24 mouse cellular contexts compared by ENCODE assay signal in the genomic region with DNA sequence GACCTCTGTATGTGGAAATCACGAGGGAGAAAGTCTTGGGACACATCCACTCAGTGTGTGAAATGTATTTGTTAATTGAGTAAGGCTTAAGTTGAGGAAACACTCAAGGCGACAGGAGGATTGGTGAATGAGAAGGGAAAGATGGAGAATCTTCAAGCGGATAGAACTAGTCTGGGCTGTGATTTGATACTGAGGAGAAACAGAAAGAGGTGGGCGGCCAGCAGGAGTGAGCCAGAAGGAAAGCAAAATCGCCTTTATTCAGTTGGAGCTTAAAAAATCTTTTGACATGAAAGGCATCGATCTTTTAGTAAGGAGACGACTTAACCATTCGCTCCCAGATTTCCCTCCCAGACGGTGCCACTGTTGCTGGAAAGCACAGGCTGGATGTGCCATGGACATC. TPM values are rescaled to one million over a fixed set of nuclear protein-coding genes. Genes with fewer than 3 reads are reported as not detected.
DNase-seq lines count a peak whose midpoint lies in the region; ATAC-seq and TF ChIP-seq lines count a peak whose summit lies in the region.
"Had no signal": no experiment of that assay in that cellular context is flagged by ENCODE, and none has a peak within 500 bp of the region (broad histone marks: within the 10 kb centered on the region; RNA-seq: fewer than 3 reads in every experiment).

No protein-coding gene starts in this region.

- H3K27me3 ChIP-seq in lung, postnatal 0 days (replicated peaks; ENCODE audit: insufficient read depth, low read length) = no peaks in the 10 kb centered on the region
- H3K27me3 ChIP-seq in midbrain, embryonic 11.5 days (ENCODE audit: control insufficient read depth, insufficient read depth, low read length) = no peaks in the 10 kb centered on the region
- no peaks in the 10 kb centered on the region for H3K27me3 ChIP-seq in midbrain, embryonic 13.5 days
- H3K27me3 ChIP-seq: CH12.LX had no signal

- DNase-seq in frontal cortex, postnatal 25 days (ENCODE audit: low spot score in 2 of 2) = no peak
- DNase-seq in lung, postnatal 0 days (ENCODE audit: low spot score) = peak; percentile 29
- DNase-seq in lung, postnatal 14 days = no peak
- DNase-seq in midbrain, embryonic 11.5 days (ENCODE audit: low spot score, missing footprints) = peak; percentile 14
- peak; percentile 31 for DNase-seq in brain, adult 2 months (ENCODE audit: low read depth, low spot score)
- DNase-seq: adrenal gland, adult 2 months; adrenal gland, adult 8-10 months; adrenal gland, postnatal 10 days; adrenal gland, postnatal 14 days; adrenal gland, postnatal 25 days; adrenal gland, postnatal 36 days; B cell, adult 2 months; cerebellum, adult 11 months; cerebellum, adult 11-12 months; cerebellum, adult 18-20 months; cerebellum, adult 2 months had no signal

- ATAC-seq in frontal cortex, adult (ENCODE audit: low TSS enrichment) = peak; percentile 80
- no peak; the same call in 1 of the 2 replicates for ATAC-seq in lung, postnatal 0 days
- no peak for ATAC-seq in midbrain, embryonic 11.5 days (ENCODE audit: low FRiP score)
- no peak for ATAC-seq in midbrain, embryonic 13.5 days
- no peak for ATAC-seq in cerebellum, adult (ENCODE audit: insufficient number of reproducible peaks, low FRiP score, low TSS enrichment)
- ATAC-seq: activated CD4-positive, CD25-positive, alpha-beta regulatory T cell, adult 4 months; CD4-positive, CD25-positive, alpha-beta regulatory T cell, adult 4 months; Patski had no signal

- H3K36me3 ChIP-seq in lung, postnatal 0 days (ENCODE audit: insufficient read depth, low read length) = no peaks in the 10 kb centered on the region
- H3K36me3 ChIP-seq in midbrain, embryonic 11.5 days (ENCODE audit: control insufficient read depth, insufficient read depth, low read length) = no peaks in the 10 kb centered on the region
- no peaks in the 10 kb centered on the region for H3K36me3 ChIP-seq in midbrain, embryonic 13.5 days
- H3K36me3 ChIP-seq: G1E had no signal

- H3K9me3 ChIP-seq in lung, postnatal 0 days (ENCODE audit: low read length) = no peaks in the 10 kb centered on the region
- H3K9me3 ChIP-seq in midbrain, embryonic 11.5 days (ENCODE audit: control insufficient read depth, low read length) = no peaks in the 10 kb centered on the region
- H3K9me3 ChIP-seq in midbrain, embryonic 13.5 days = no peaks in the 10 kb centered on the region
- H3K9me3 ChIP-seq: G1E had no signal

- no peak overlapping the region for H3K4me2 ChIP-seq in lung, postnatal 0 days (replicated peaks; ENCODE audit: low read depth, low read length)
- H3K4me2 ChIP-seq in midbrain, embryonic 11.5 days = no peak overlapping the region
- no peak overlapping the region for H3K4me2 ChIP-seq in midbrain, embryonic 13.5 days (replicated peaks)

- peak; percentile 46; the same call in 1 of the 2 replicates for TF ChIP-seq EP300 in lung, postnatal 0 days (IDR thresholded peaks at IDR 0.05)

- WGBS in lung, postnatal 0 days = 70% methylated on average over 9 of the region's 9 CpGs
- 81% methylated on average over 9 of the region's 9 CpGs for WGBS in midbrain, embryonic 11.5 days
- WGBS in midbrain, embryonic 13.5 days = 76% methylated on average over 9 of the region's 9 CpGs

- H3K4me1 ChIP-seq in lung, postnatal 0 days (ENCODE audit: insufficient read depth, low read depth, low read length) = no peaks in the 10 kb centered on the region
- H3K4me1 ChIP-seq in midbrain, embryonic 11.5 days (ENCODE audit: control insufficient read depth, insufficient read depth, low read length) = no peaks in the 10 kb centered on the region
- no peaks in the 10 kb centered on the region for H3K4me1 ChIP-seq in midbrain, embryonic 13.5 days (replicated peaks)

- no peak overlapping the region for H3K4me3 ChIP-seq in lung, postnatal 0 days (ENCODE audit: low read depth, low read length)
- H3K4me3 ChIP-seq in midbrain, embryonic 11.5 days (ENCODE audit: low read depth, low read length) = no peak overlapping the region
- H3K4me3 ChIP-seq in midbrain, embryonic 13.5 days (replicated peaks) = no peak overlapping the region

- no peak overlapping the region for H3K9ac ChIP-seq in lung, postnatal 0 days (replicated peaks; ENCODE audit: low read depth)
- no peak overlapping the region for H3K9ac ChIP-seq in midbrain, embryonic 11.5 days (ENCODE audit: low read length)
- no peak overlapping the region for H3K9ac ChIP-seq in midbrain, embryonic 13.5 days (replicated peaks)

- TF ChIP-seq CTCF in lung, postnatal 0 days (IDR thresholded peaks at IDR 0.05) = no peak

- no peak overlapping the region for H3K27ac ChIP-seq in lung, postnatal 0 days (ENCODE audit: low read length)
- no peak overlapping the region for H3K27ac ChIP-seq in midbrain, embryonic 11.5 days (ENCODE audit: low read depth, low read length)
- no peak overlapping the region for H3K27ac ChIP-seq in midbrain, embryonic 13.5 days

RNA-seq across cellular contexts. Expression of a gene that starts 34.9 kb away (rescaled TPM):
- polyA plus RNA-seq in lung, postnatal 0 days (2015; fragmentation: Nextera tagmentation; extraction: Ambion mirVana) = 5.0 and 5.2 TPM in 2 replicates
- 1.1 and 1.6 TPM in 2 replicates for polyA plus RNA-seq in midbrain, embryonic 11.5 days (2014; fragmentation: Nextera tagmentation; extraction: Ambion mirVana)
- polyA plus RNA-seq in midbrain, embryonic 13.5 days (2015; fragmentation: Nextera tagmentation; extraction: Ambion mirVana) = 1.8 and 2.3 TPM in 2 replicates
- polyA plus RNA-seq: activated CD4-positive, CD25-positive, alpha-beta regulatory T cell, adult 4 months; G1E had no signal

Comparison
In these comparisons a context has a peak if more than half of its experiments do, and no peak if none do; other contexts are left out.
1. DNase-seq: peak in lung, postnatal 0 days (single experiment), midbrain, embryonic 11.5 days (single experiment) and brain, adult 2 months (single experiment); none in frontal cortex, postnatal 25 days (0 of 2) and lung, postnatal 14 days (single experiment).